Mouse (Mus musculus) urinary bladder, postnatal 10 days (tissue): ENCODE results near the gene Pknox1.
"Not testable (repeated sequence)": the region's sequence is repeated elsewhere in the genome, so short reads cannot be mapped to it uniquely, and the experiment has no call there.

Experiments used
- DNase-seq: peaks from one replicate; pipeline ENCODE4 v3.0.0; 2022; ENCODE audit warnings: low spot score

The Pknox1 gene

GRCm38 (mm10) chr17:31597957-31598356, 33.4 kb downstream of the Pknox1 start:
- DNase-seq, result no peak

GRCm38 (mm10) chr17:31598593-31598992, 34.1 kb downstream of the Pknox1 start:
- DNase-seq, result no peak

- DNase-seq, result no peak
These were observed 41.9 kb downstream of the Pknox1 start for GRCm38 (mm10) chr17:31606424-31606823.

GRCm38 (mm10) chr17:31607256-31607951, 42.9 kb downstream of the Pknox1 start:
- DNase-seq, result no peak

GRCm38 (mm10) chr17:31609173-31609572, 44.6 kb downstream of the Pknox1 start:
- DNase-seq, result not testable (repeated sequence)

- no peak for DNase-seq
These were observed 45.4 kb downstream of the Pknox1 start for GRCm38 (mm10) chr17:31609895-31610294.

GRCm38 (mm10) chr17:31613086-31613755, 48.7 kb downstream of the Pknox1 start:
- no peak for DNase-seq

GRCm38 (mm10) chr17:31623101-31623500, 58.6 kb downstream of the Pknox1 start:
- DNase-seq, result no peak

- no peak for DNase-seq
These were observed 63.4 kb downstream of the Pknox1 start for GRCm38 (mm10) chr17:31627961-31628360.

- DNase-seq, result no peak
These were observed 66.7 kb downstream of the Pknox1 start for GRCm38 (mm10) chr17:31631081-31631800.

- DNase-seq, result no peak
These were observed 68.5 kb downstream of the Pknox1 start for GRCm38 (mm10) chr17:31633007-31633406.

- DNase-seq, result no peak
These were observed 70.4 kb downstream of the Pknox1 start for GRCm38 (mm10) chr17:31634896-31635295.

GRCm38 (mm10) chr17:31635781-31636180, 71.2 kb downstream of the Pknox1 start:
- DNase-seq, result no peak

GRCm38 (mm10) chr17:31636277-31636941, 71.9 kb downstream of the Pknox1 start:
- no peak for DNase-seq

GRCm38 (mm10) chr17:31636942-31637811, 72.6 kb downstream of the Pknox1 start, which contains the start of gene Cbs:
Gene Cbs, minus strand, starts transcription at chr17:31637238.
- peak; percentile 42 for DNase-seq

- DNase-seq, result no peak
These were observed 73.5 kb downstream of the Pknox1 start for GRCm38 (mm10) chr17:31637866-31638570.

GRCm38 (mm10) chr17:31639651-31640050, 75.1 kb downstream of the Pknox1 start:
- DNase-seq, result no peak

- no peak for DNase-seq
These were observed 77.8 kb downstream of the Pknox1 start for GRCm38 (mm10) chr17:31642331-31642730.

- DNase-seq, result no peak
These were observed 78.4 kb downstream of the Pknox1 start for GRCm38 (mm10) chr17:31642913-31643312.

GRCm38 (mm10) chr17:31646199-31647002, 81.9 kb downstream of the Pknox1 start:
- no peak for DNase-seq
